Mouse (Mus musculus): ENCODE results near the gene Atp5d. TPM values are rescaled to one million over a fixed set of nuclear protein-coding genes. Genes with fewer than 3 reads are reported as not detected.

Gene Atp5d
- polyA plus RNA-seq, 1 experiment: 242 TPM

DNA sequence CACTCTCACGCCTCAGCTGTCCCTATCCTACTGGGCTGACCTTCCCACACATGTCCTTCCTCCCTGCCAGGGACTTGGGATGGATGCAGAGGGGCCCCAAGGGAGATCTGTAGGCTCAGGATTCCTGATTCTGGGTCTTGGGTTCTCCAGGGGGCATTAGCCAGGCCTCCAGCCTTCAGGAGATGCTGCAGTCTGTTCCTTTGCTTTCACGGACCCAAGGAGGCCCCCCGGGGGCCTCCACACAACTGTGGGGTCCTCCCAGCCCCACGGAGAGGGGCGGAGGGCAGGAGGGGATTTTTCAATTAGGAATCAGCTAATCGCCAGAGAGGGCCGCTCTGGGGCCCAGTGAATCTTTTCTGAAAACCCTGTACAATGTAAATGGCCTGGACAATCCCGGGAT, 56.0 kb downstream of the Atp5d start:
- Histone ChIP-seq H3K9ac (ENCODE audit: low read depth, poor library complexity, severe bottlenecking) (no peak overlapping the region), H3K27ac (ENCODE audit: insufficient read depth, low read length) (no peak overlapping the region), H3K9me3 (replicated peaks; ENCODE audit: control insufficient read depth, insufficient read depth, low read length, poor library complexity, severe bottlenecking) (no peaks in the 10 kb centered on the region), H3K4me3 (ENCODE audit: low read depth, low read length) (no peak overlapping the region), H3K36me3 (ENCODE audit: control insufficient read depth, insufficient read depth, low read length, poor library complexity, severe bottlenecking) (no peaks in the 10 kb centered on the region), H3K4me1 (ENCODE audit: control insufficient read depth, insufficient read depth, low read length) (no peaks in the 10 kb centered on the region), H3K27me3 (ENCODE audit: control insufficient read depth, insufficient read depth, low read length, poor library complexity, severe bottlenecking) (no peaks in the 10 kb centered on the region; the same call in 1 of the 2 replicates)
- no peak for TF ChIP-seq CTCF (IDR thresholded peaks at IDR 0.05; ENCODE audit: low read depth, low read length)

Other genes starting within 250 kb of the Atp5d start
- not detected in 2 replicates for gene Cfd, start 247.8 kb upstream of the Atp5d start, polyA plus RNA-seq (2011; ENCODE audit: insufficient read depth, insufficient read length, low read depth, missing spikeins)
- 17.4 and 17.5 TPM in 2 replicates for gene Med16, start 229.7 kb upstream of the Atp5d start, polyA plus RNA-seq (2011; ENCODE audit: insufficient read depth, insufficient read length, low read depth, missing spikeins)
- not detected in 2 replicates for gene Gm26602, start 227.8 kb upstream of the Atp5d start, polyA plus RNA-seq (2011; ENCODE audit: insufficient read depth, insufficient read length, low read depth, missing spikeins)
- 0.25 and 1.2 TPM in 2 replicates for gene Kiss1r, start 221.7 kb upstream of the Atp5d start, polyA plus RNA-seq (2011; ENCODE audit: insufficient read depth, insufficient read length, low read depth, missing spikeins)
- 49.4 and 56.5 TPM in 2 replicates for gene R3hdm4, start 217.4 kb upstream of the Atp5d start, polyA plus RNA-seq (2011; ENCODE audit: insufficient read depth, insufficient read length, low read depth, missing spikeins)
- 31.1 and 36.5 TPM in 2 replicates for gene Arid3a, start 211.6 kb upstream of the Atp5d start, polyA plus RNA-seq (2011; ENCODE audit: insufficient read depth, insufficient read length, low read depth, missing spikeins)
- gene Wdr18, start 178.5 kb upstream of the Atp5d start, polyA plus RNA-seq (2011; ENCODE audit: insufficient read depth, insufficient read length, low read depth, missing spikeins): 47.6 and 55.3 TPM in 2 replicates
- not detected in 2 replicates for gene Grin3b, start 167.9 kb upstream of the Atp5d start, polyA plus RNA-seq (2011; ENCODE audit: insufficient read depth, insufficient read length, low read depth, missing spikeins)
- gene Tmem259, start 154.3 kb upstream of the Atp5d start, polyA plus RNA-seq (2011; ENCODE audit: insufficient read depth, insufficient read length, low read depth, missing spikeins): 54.6 and 61.1 TPM in 2 replicates
- 156 and 164 TPM in 2 replicates for gene Cnn2, start 150.0 kb upstream of the Atp5d start, polyA plus RNA-seq (2011; ENCODE audit: insufficient read depth, insufficient read length, low read depth, missing spikeins)
- 10.6 and 11.0 TPM in 2 replicates for gene Abca7, start 142.1 kb upstream of the Atp5d start, polyA plus RNA-seq (2011; ENCODE audit: insufficient read depth, insufficient read length, low read depth, missing spikeins)
- 6.5 and 6.9 TPM in 2 replicates for gene Arhgap45, start 122.0 kb upstream of the Atp5d start, polyA plus RNA-seq (2011; ENCODE audit: insufficient read depth, insufficient read length, low read depth, missing spikeins)
- gene Polr2e, start 98.8 kb upstream of the Atp5d start, polyA plus RNA-seq (2011; ENCODE audit: insufficient read depth, insufficient read length, low read depth, missing spikeins): 176 and 180 TPM in 2 replicates
- 479 and 507 TPM in 2 replicates for gene Gpx4, start 91.5 kb upstream of the Atp5d start, polyA plus RNA-seq (2011; ENCODE audit: insufficient read depth, insufficient read length, low read depth, missing spikeins)
- gene Sbno2, start 33.1 kb upstream of the Atp5d start, polyA plus RNA-seq (2011; ENCODE audit: insufficient read depth, insufficient read length, low read depth, missing spikeins): 36.1 and 37.3 TPM in 2 replicates
- 70.3 and 91.6 TPM in 2 replicates for gene Stk11, start 22.8 kb upstream of the Atp5d start, polyA plus RNA-seq (2011; ENCODE audit: insufficient read depth, insufficient read length, low read depth, missing spikeins)
- gene Cbarp, start 2.2 kb downstream of the Atp5d start, polyA plus RNA-seq (2011; ENCODE audit: insufficient read depth, insufficient read length, low read depth, missing spikeins): 29.8 and 33.4 TPM in 2 replicates
- gene Midn, start 9.6 kb downstream of the Atp5d start, polyA plus RNA-seq (2011; ENCODE audit: insufficient read depth, insufficient read length, low read depth, missing spikeins): 67.4 and 73.2 TPM in 2 replicates
- 51.9 and 58.2 TPM in 2 replicates for gene Cirbp, start 27.4 kb downstream of the Atp5d start, polyA plus RNA-seq (2011; ENCODE audit: insufficient read depth, insufficient read length, low read depth, missing spikeins)
- gene 1600002K03Rik, start 34.3 kb downstream of the Atp5d start, polyA plus RNA-seq (2011; ENCODE audit: insufficient read depth, insufficient read length, low read depth, missing spikeins): 7.6 and 7.7 TPM in 2 replicates
- 7.2 and 11.2 TPM in 2 replicates for gene Efna2, start 40.9 kb downstream of the Atp5d start, polyA plus RNA-seq (2011; ENCODE audit: insufficient read depth, insufficient read length, low read depth, missing spikeins)
- 35.7 and 36.5 TPM in 2 replicates for gene Mum1, start 87.8 kb downstream of the Atp5d start, polyA plus RNA-seq (2011; ENCODE audit: insufficient read depth, insufficient read length, low read depth, missing spikeins)
- gene Ndufs7, start 110.5 kb downstream of the Atp5d start, polyA plus RNA-seq (2011; ENCODE audit: insufficient read depth, insufficient read length, low read depth, missing spikeins): 63.9 and 72.8 TPM in 2 replicates
- 0.68 and 0.82 TPM in 2 replicates for gene Gamt, start 122.4 kb downstream of the Atp5d start, polyA plus RNA-seq (2011; ENCODE audit: insufficient read depth, insufficient read length, low read depth, missing spikeins)
- gene Dazap1, start 122.9 kb downstream of the Atp5d start, polyA plus RNA-seq (2011; ENCODE audit: insufficient read depth, insufficient read length, low read depth, missing spikeins): 175 and 192 TPM in 2 replicates
- gene Rps15, start 153.8 kb downstream of the Atp5d start, polyA plus RNA-seq (2011; ENCODE audit: insufficient read depth, insufficient read length, low read depth, missing spikeins): 2,641 and 2,952 TPM in 2 replicates
- 3.2 and 3.8 TPM in 2 replicates for gene Apc2, start 157.3 kb downstream of the Atp5d start, polyA plus RNA-seq (2011; ENCODE audit: insufficient read depth, insufficient read length, low read depth, missing spikeins)
- 11.6 and 13.2 TPM in 2 replicates for gene 2310011J03Rik, start 181.9 kb downstream of the Atp5d start, polyA plus RNA-seq (2011; ENCODE audit: insufficient read depth, insufficient read length, low read depth, missing spikeins)
- gene Pcsk4, start 190.9 kb downstream of the Atp5d start, polyA plus RNA-seq (2011; ENCODE audit: insufficient read depth, insufficient read length, low read depth, missing spikeins): 2.8 and 3.1 TPM in 2 replicates
- gene Reep6, start 191.3 kb downstream of the Atp5d start, polyA plus RNA-seq (2011; ENCODE audit: insufficient read depth, insufficient read length, low read depth, missing spikeins): 17.3 and 17.6 TPM in 2 replicates
- 3.8 and 5.4 TPM in 2 replicates for gene Adamtsl5, start 209.8 kb downstream of the Atp5d start, polyA plus RNA-seq (2011; ENCODE audit: insufficient read depth, insufficient read length, low read depth, missing spikeins)
- gene Plk5, start 217.8 kb downstream of the Atp5d start, polyA plus RNA-seq (2011; ENCODE audit: insufficient read depth, insufficient read length, low read depth, missing spikeins): 11.1 and 12.6 TPM in 2 replicates
- gene Mex3d, start 249.0 kb downstream of the Atp5d start, polyA plus RNA-seq (2011; ENCODE audit: insufficient read depth, insufficient read length, low read depth, missing spikeins): 25.0 and 28.0 TPM in 2 replicates